Mouse (Mus musculus): ENCODE measurements at regions not wholly inside any gene's neighbourhood (a gene's known extent, or its start where the extent isn't known, plus 50 kb on each side); places are given as distances from the start of the nearest gene placed in this dataset.

GRCm38 (mm10) chr11:65551073-65551472 lies 237.0 kb downstream of the Map2k4 start:
- Histone ChIP-seq H3K4me3 (no peak overlapping the region), H3K27ac (no peak overlapping the region)
- TF ChIP-seq CTCF (IDR thresholded peaks at IDR 0.05) = no peak
- intact Hi-C loops (cut with DNase I) = no loop called here
- no peak for DNase-seq (ENCODE audit: extremely low spot score in 1 of 2, low spot score in 2 of 2)

GRCm38 (mm10) chr11:65544281-65544680 lies 243.8 kb downstream of the Map2k4 start:
- H3K27ac ChIP-seq = no peak overlapping the region
- no peak for DNase-seq (ENCODE audit: extremely low spot score in 1 of 2, low spot score in 2 of 2)
- intact Hi-C loops (cut with DNase I) = no loop called here
- no peak for TF ChIP-seq CTCF (IDR thresholded peaks at IDR 0.05)
- H3K4me3 ChIP-seq = no peak overlapping the region

- no peak for DNase-seq (ENCODE audit: extremely low spot score in 1 of 2, low spot score in 2 of 2)
- no peak for TF ChIP-seq CTCF (IDR thresholded peaks at IDR 0.05)
- intact Hi-C loops (cut with DNase I) = no loop called here
- no peak overlapping the region for H3K4me3 ChIP-seq
- no peak overlapping the region for H3K27ac ChIP-seq
These were observed 244.5 kb downstream of the Map2k4 start for GRCm38 (mm10) chr11:65543581-65543980.

GRCm38 (mm10) chr11:65537046-65537630 lies 251.0 kb downstream of the Map2k4 start:
- H3K4me3 ChIP-seq = no peak overlapping the region
- no peak for DNase-seq (ENCODE audit: extremely low spot score in 1 of 2, low spot score in 2 of 2)
- H3K27ac ChIP-seq = no peak overlapping the region
- TF ChIP-seq CTCF (IDR thresholded peaks at IDR 0.05) = no peak
- intact Hi-C loops (cut with DNase I) = no loop called here

DNA sequence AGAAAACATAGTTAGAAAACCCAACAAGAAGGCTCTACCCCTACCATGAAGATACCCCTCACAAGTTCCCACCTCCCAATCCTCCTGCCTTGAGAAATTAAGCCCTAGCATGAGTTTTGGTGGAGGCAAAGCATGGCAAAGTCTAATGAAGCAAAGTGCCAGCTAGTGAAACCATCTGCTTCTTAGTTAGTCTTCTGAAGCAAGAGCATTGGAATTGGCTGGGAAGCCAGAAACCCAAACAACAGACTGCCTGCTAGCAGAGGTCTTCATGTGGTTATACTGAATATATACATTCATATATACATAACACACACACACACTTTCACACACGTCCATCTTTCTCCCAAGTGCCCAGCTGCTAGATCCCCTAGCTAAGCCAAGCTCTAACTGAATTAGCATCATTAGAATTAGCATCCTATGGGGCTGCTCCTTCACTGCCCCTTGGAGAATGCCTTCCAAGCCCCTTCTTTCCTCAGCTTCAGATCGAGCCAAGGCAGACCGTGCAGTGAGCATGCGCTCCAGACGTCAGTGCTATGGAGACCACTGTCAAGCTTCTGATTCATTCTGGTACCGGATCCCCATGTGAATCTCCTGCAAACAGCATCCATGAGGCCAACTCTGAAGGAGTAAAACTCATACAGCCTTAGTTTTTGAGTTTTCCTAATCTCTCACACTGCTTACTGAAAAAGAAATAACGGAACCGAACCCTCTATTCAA lies 252.2 kb downstream of the Map2k4 start:
- Histone ChIP-seq H3K27ac (no peak overlapping the region), H3K4me3 (no peak overlapping the region)
- TF ChIP-seq CTCF (IDR thresholded peaks at IDR 0.05) = no peak
- DNase-seq (ENCODE audit: extremely low spot score in 1 of 2, low spot score in 2 of 2) = no peak
- intact Hi-C loops (cut with DNase I) = no loop called here

GRCm38 (mm10) chr11:65530744-65531143 lies 257.4 kb downstream of the Map2k4 start:
- peak; percentile 21 for TF ChIP-seq CTCF (IDR thresholded peaks at IDR 0.05)
- H3K4me3 ChIP-seq = no peak overlapping the region
- DNase-seq (ENCODE audit: extremely low spot score in 1 of 2, low spot score in 2 of 2) = no peak
- intact Hi-C loops (cut with DNase I) = loop anchor here (5.0 kb wide), 1 partner anchor 263 kb away; the partner anchor contains the start of gene Myocd
- no peak overlapping the region for H3K27ac ChIP-seq

- Histone ChIP-seq H3K27ac (no peak overlapping the region), H3K4me3 (no peak overlapping the region)
- DNase-seq (ENCODE audit: extremely low spot score in 1 of 2, low spot score in 2 of 2) = no peak
- no peak for TF ChIP-seq CTCF (IDR thresholded peaks at IDR 0.05)
- intact Hi-C loops (cut with DNase I) = no loop called here
These were observed 235.5 kb upstream of the Myocd start for GRCm38 (mm10) chr11:65505106-65505865.

GRCm38 (mm10) chr11:65497979-65498378 lies 228.2 kb upstream of the Myocd start:
- TF ChIP-seq CTCF (IDR thresholded peaks at IDR 0.05) = no peak
- no peak for DNase-seq (ENCODE audit: extremely low spot score in 1 of 2, low spot score in 2 of 2)
- Histone ChIP-seq H3K4me3 (no peak overlapping the region), H3K27ac (no peak overlapping the region)
- intact Hi-C loops (cut with DNase I) = no loop called here

GRCm38 (mm10) chr11:65497415-65497814 lies 227.6 kb upstream of the Myocd start:
- intact Hi-C loops (cut with DNase I) = no loop called here
- TF ChIP-seq CTCF (IDR thresholded peaks at IDR 0.05) = no peak
- Histone ChIP-seq H3K27ac (no peak overlapping the region), H3K4me3 (no peak overlapping the region)
- DNase-seq (ENCODE audit: extremely low spot score in 1 of 2, low spot score in 2 of 2) = no peak

GRCm38 (mm10) chr11:65495034-65495433 lies 225.2 kb upstream of the Myocd start:
- Histone ChIP-seq H3K4me3 (no peak overlapping the region), H3K27ac (no peak overlapping the region)
- intact Hi-C loops (cut with DNase I) = no loop called here
- DNase-seq (ENCODE audit: extremely low spot score in 1 of 2, low spot score in 2 of 2) = no peak
- no peak for TF ChIP-seq CTCF (IDR thresholded peaks at IDR 0.05)

GRCm38 (mm10) chr11:65490426-65490825 lies 220.6 kb upstream of the Myocd start:
- TF ChIP-seq CTCF (IDR thresholded peaks at IDR 0.05) = no peak
- no peak for DNase-seq (ENCODE audit: extremely low spot score in 1 of 2, low spot score in 2 of 2)
- no peak overlapping the region for H3K27ac ChIP-seq
- H3K4me3 ChIP-seq = no peak overlapping the region
- intact Hi-C loops (cut with DNase I) = no loop called here

- no peak for TF ChIP-seq CTCF (IDR thresholded peaks at IDR 0.05)
- intact Hi-C loops (cut with DNase I) = no loop called here
- Histone ChIP-seq H3K27ac (no peak overlapping the region), H3K4me3 (no peak overlapping the region)
- DNase-seq (ENCODE audit: extremely low spot score in 1 of 2, low spot score in 2 of 2) = no peak
These were observed 206.2 kb upstream of the Myocd start for GRCm38 (mm10) chr11:65475821-65476540.

Measured in left cerebral cortex, adult 2 months (tissue).